Mouse (Mus musculus) heart, embryonic 16.5 days (tissue): ENCODE results near the gene Efcab6. TPM values are rescaled to one million over a fixed set of nuclear protein-coding genes. Genes with fewer than 3 reads are reported as not detected.

Experiments
- ATAC-seq: fragments of 200-750 bp; cut with Nextera tagmentation; replicated peaks from 2 replicates; pipeline ENCODE4 v1.8.0; 2017; ENCODE audit warnings: moderate number of reproducible peaks; ENCODE audit not compliant: insufficient read depth, low FRiP score; ENCODE audit errors: extremely low read depth
- H3K27ac ChIP-seq: fragments of 300-500 bp; sonication (generic); 2 replicates; pipeline ENCODE4 v1.5.1; 2014; ENCODE audit warnings: mild to moderate bottlenecking, low read length, control low read depth, moderate library complexity
- H3K27me3 ChIP-seq: fragments of 300-500 bp; sonication (generic); 2 replicates; pipeline ENCODE4 v1.6.1; 2014; ENCODE audit warnings: low read length, mixed read lengths; ENCODE audit not compliant: control insufficient read depth, insufficient read depth
- H3K36me3 ChIP-seq: fragments of 300-500 bp; sonication (generic); 2 replicates; pipeline ENCODE4 v1.6.1; 2014; ENCODE audit not compliant: control insufficient read depth, insufficient read depth
- H3K4me1 ChIP-seq: fragments of 300-500 bp; sonication (generic); 2 replicates; pipeline ENCODE4 v1.6.1; 2014; ENCODE audit warnings: low read length, mixed read lengths; ENCODE audit not compliant: control insufficient read depth, insufficient read depth
- H3K4me2 ChIP-seq: fragments of 300-500 bp; sonication (generic); 2 replicates; pipeline ENCODE4 v1.6.1; 2014; ENCODE audit warnings: low read depth, mild to moderate bottlenecking, control low read depth, low read length
- H3K4me3 ChIP-seq: fragments of 300-500 bp; sonication (generic); 2 replicates; pipeline ENCODE4 v1.5.1; 2014; ENCODE audit warnings: mild to moderate bottlenecking, control low read depth, low read length
- H3K9ac ChIP-seq: fragments of 300-500 bp; sonication (generic); 2 replicates; pipeline ENCODE4 v1.6.1; 2014; ENCODE audit warnings: low read length, control low read depth
- H3K9me3 ChIP-seq: fragments of 300-500 bp; sonication (generic); replicated peaks from 2 replicates; pipeline ENCODE4 v1.6.1; 2016; ENCODE audit warnings: low read length; ENCODE audit not compliant: control insufficient read depth
- WGBS: fragments of 180-500 bp; shearing (Covaris S2); extraction: QIAGEN DNeasy Blood & Tissue Kit; methylation state at CpG from one replicate; pipeline ENCODE4 v1.1.7; 2014; 5-methylcytosine and 5-hydroxymethylcytosine counted together
- polyA plus RNA-seq: library from polyadenylated mRNA; unstranded; fragments of >200 nt; fragmentation: Nextera tagmentation; extraction: Ambion mirVana; gene quantifications from 2 replicates; pipeline ENCODE4 v1.2.1, GENCODE M21; 2015

The Efcab6 gene
- polyA plus RNA-seq, 1 experiment from 2014 or later, result 0.30 TPM

DNA sequence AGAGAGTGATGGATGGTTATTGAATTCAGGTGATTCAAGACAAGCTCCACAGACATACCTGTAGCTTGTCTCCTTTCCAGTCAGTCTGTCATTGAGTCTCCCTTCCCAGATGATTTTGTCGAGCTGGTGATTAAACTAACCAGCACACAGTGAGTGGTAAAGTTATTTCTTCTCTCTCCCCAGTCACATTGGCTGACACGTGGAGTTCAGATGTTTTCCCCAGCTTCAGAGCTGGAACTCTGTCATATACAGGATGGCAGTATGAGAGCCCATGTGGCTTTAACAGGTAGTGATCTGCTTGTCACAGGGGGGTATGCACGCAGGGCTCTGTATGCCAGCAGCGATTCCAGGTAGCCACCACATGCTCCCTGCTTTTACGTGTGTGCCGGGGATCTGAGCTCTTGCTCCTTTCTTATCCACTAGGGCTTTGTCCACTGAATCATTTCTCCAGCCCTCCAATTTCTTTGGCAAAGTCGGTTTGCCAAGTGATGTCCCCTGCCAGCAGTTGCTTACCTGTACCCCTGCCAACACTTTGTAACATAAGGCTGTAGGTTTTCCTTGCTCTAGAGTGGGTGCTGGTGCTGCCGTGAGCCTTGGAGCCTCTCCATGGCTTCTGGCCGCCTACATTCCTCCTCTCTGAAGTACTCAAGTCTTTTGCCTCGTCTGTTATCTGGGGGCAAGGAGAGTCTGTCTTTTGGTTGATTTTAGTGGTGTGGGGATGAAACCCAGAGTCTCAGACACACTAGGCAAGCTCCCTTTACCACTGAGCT is 224.0 kb downstream of the Efcab6 start:
- no peak overlapping the region for H3K4me2 ChIP-seq
- no peaks in the 10 kb centered on the region for H3K9me3 ChIP-seq
- no peak overlapping the region for H3K27ac ChIP-seq
- ATAC-seq, result no peak
- peaks cover 28% of the 10 kb centered on the region for H3K27me3 ChIP-seq
- no peaks in the 10 kb centered on the region for H3K4me1 ChIP-seq
- no peaks in the 10 kb centered on the region for H3K36me3 ChIP-seq
- no peak overlapping the region for H3K9ac ChIP-seq
- WGBS, result 52% methylated on average over 10 of the region's 10 CpGs
- H3K4me3 ChIP-seq, result no peak overlapping the region

DNA sequence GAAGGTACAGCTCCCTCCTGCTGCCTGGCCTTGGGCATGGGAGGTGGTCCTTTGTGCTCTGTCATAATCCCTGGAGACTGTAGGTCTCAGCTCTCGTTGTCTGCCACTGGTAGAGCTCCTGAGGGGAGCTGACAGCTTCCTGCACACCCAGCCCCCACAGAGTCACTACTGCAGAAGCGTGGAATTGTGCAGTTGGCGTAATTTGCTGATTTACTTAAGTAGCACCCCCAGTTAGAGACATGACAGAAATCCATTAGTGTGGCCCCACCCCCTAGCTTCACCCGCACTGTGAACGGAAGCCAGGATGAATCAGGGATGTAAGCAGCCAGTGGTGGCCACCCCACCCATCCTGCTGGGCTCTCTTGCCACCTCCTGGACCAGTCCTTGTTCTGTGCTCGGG is 232.9 kb downstream of the Efcab6 start:
- H3K4me1 ChIP-seq, result no peaks in the 10 kb centered on the region
- H3K27ac ChIP-seq, result no peak overlapping the region
- H3K9ac ChIP-seq, result no peak overlapping the region
- no peaks in the 10 kb centered on the region for H3K27me3 ChIP-seq
- 49% methylated on average over 6 of the region's 6 CpGs for WGBS
- no peaks in the 10 kb centered on the region for H3K9me3 ChIP-seq
- no peak overlapping the region for H3K4me3 ChIP-seq
- no peak overlapping the region for H3K4me2 ChIP-seq
- ATAC-seq, result no peak
- H3K36me3 ChIP-seq, result no peaks in the 10 kb centered on the region

DNA sequence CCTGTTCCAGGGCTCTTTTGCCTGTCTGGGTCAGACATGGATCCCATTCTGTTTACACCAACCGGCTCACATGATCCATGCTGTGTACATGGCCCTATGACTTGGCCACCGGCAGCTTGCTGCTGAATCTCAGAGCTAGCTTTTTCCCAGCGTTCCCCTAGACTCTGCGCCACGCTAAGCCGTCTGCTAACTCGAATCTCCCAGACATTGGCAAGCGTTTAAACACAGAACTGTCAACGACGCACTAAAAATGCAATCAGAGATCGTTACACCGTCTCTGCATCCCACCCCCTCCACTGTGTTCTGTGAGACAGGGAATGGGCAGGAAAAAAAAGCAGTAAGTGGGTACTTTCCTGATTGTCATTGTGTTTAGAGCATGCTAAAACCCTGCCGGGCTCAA is 236.0 kb downstream of the Efcab6 start:
- no peak for ATAC-seq
- no peaks in the 10 kb centered on the region for H3K27me3 ChIP-seq
- H3K4me3 ChIP-seq, result no peak overlapping the region
- H3K4me1 ChIP-seq, result no peaks in the 10 kb centered on the region
- H3K27ac ChIP-seq, result no peak overlapping the region
- no peak overlapping the region for H3K9ac ChIP-seq
- H3K4me2 ChIP-seq, result no peak overlapping the region
- H3K9me3 ChIP-seq, result no peaks in the 10 kb centered on the region
- H3K36me3 ChIP-seq, result no peaks in the 10 kb centered on the region
- 72% methylated on average over 13 of the region's 13 CpGs for WGBS

GRCm38 (mm10) chr15:83828011-83828410 is 237.2 kb downstream of the Efcab6 start:
- H3K9ac ChIP-seq, result no peak overlapping the region
- no peaks in the 10 kb centered on the region for H3K9me3 ChIP-seq
- H3K36me3 ChIP-seq, result no peaks in the 10 kb centered on the region
- no peak overlapping the region for H3K27ac ChIP-seq
- no peak overlapping the region for H3K4me2 ChIP-seq
- no peak overlapping the region for H3K4me3 ChIP-seq
- no peaks in the 10 kb centered on the region for H3K27me3 ChIP-seq
- ATAC-seq, result no peak
- WGBS, result 81% methylated on average over 8 of the region's 8 CpGs
- H3K4me1 ChIP-seq, result no peaks in the 10 kb centered on the region

Other genes starting within 250 kb of the Efcab6 start
- gene Sult4a1, start 40.4 kb upstream of the Efcab6 start, polyA plus RNA-seq, result 0.42 and 0.72 TPM in 2 replicates
- gene Pnpla5, start 57.8 kb upstream of the Efcab6 start, polyA plus RNA-seq, result not detected in 2 replicates
- gene Pnpla3, start 102.5 kb upstream of the Efcab6 start, polyA plus RNA-seq, result 0.51 and 0.71 TPM in 2 replicates
- gene Samm50, start 126.9 kb upstream of the Efcab6 start, polyA plus RNA-seq, result 139 and 159 TPM in 2 replicates
- 13.2 and 15.5 TPM in 2 replicates for gene Parvb, start 166.7 kb upstream of the Efcab6 start, polyA plus RNA-seq